Mouse (Mus musculus) left cerebral cortex, postnatal 36 days (tissue): ENCODE measurements around the gene Ccl17. TPM values are rescaled to one million over a fixed set of nuclear protein-coding genes. Genes with fewer than 3 reads are reported as not detected.
"Not testable (repeated sequence)": the region's sequence is repeated elsewhere in the genome, so short reads cannot be mapped to it uniquely, and the experiment has no call there.

ENCODE experiments used
- DNase-seq, 2 experiments: peaks; one replicate each; pipeline ENCODE4 v3.0.0; 2021 to 2022; ENCODE audit warnings: low spot score in 2 of 2, mixed read lengths in 1 of 2
- intact Hi-C: fragments of 180-260 bp; cut with DNase I; formaldehyde crosslinking; loops from one replicate; pipeline ENCODE4 v1.15.1; 2025
- total RNA-seq, 2 experiments: library from RNA; stranded (reverse); gene quantifications; 2 replicates each; pipeline ENCODE4 v1.2.3; 2021

The Ccl17 gene
- total RNA-seq, 2 experiments from 2014 or later: 10.7 to 12.0 TPM

DNA sequence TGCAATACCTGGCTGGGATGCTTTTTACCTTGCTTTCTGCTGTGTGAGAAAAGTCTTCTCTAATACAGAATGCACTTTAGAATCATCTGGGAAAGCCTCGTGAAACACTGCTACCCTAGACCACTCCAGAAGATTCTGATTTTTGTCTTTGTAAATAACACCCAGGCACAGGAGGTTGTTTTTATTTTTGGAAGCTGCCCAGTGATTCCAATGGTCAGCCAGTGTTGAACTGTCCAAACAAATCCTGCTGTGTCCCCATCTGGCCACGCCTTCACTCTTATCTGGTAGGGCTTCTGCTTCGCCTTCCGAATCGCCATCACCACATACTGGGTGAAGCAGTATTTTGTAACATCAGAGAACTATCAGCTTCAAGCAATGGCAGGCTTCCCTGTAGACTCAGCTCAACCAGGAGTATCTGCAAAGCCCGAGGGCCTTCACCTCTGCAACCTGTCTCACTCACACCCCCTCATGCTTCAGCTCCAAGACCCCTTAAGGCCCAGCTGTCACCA is 9.5 kb downstream of the Ccl17 start:
- no peak for DNase-seq
- intact Hi-C loops: loop anchor here (10.0 kb wide), 1 partner anchor 215 kb away; the partner anchor contains the start of genes Fam192a and Rspry1

DNA sequence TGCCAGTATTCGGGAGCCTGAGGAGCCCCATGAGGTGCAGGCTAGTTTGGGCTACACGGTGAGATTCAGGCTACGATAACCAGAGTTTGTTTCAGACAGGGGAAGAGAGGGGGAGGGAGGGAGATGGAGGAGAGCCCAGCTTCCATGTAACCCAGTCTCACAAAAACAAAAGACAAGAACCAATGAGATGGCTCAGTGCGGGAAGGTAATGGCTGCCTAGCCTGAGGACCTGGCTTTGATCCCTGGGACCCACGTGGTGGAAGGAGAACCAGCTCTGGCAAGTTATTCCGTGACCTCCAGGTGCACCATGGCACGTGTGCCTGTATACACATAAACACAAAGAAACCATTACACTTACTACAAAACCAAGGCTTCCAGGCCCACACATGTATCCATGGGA is 10.3 kb downstream of the Ccl17 start:
- intact Hi-C loops: no loop called here
- DNase-seq: no peak

DNA sequence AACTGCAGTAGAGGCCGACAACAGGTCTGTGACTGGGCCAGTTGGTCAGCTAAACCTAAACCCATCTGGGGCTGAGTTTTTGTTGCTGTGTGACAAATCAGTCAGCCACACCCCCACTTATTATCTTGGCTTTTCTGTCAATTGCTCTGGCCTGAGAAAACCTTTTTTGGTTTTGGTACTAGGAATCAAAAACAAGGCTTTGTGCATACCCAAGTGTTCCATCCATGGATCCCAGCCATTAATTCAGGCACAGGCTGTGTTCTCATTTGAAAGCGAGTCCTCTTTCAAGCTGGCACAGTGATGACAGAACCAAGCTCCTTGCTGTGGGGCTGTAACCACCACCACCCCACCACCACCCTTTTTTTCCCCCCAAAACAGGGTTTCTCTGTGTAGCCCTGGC is 11.1 kb downstream of the Ccl17 start:
- no peak for DNase-seq
- intact Hi-C loops: no loop called here

DNA sequence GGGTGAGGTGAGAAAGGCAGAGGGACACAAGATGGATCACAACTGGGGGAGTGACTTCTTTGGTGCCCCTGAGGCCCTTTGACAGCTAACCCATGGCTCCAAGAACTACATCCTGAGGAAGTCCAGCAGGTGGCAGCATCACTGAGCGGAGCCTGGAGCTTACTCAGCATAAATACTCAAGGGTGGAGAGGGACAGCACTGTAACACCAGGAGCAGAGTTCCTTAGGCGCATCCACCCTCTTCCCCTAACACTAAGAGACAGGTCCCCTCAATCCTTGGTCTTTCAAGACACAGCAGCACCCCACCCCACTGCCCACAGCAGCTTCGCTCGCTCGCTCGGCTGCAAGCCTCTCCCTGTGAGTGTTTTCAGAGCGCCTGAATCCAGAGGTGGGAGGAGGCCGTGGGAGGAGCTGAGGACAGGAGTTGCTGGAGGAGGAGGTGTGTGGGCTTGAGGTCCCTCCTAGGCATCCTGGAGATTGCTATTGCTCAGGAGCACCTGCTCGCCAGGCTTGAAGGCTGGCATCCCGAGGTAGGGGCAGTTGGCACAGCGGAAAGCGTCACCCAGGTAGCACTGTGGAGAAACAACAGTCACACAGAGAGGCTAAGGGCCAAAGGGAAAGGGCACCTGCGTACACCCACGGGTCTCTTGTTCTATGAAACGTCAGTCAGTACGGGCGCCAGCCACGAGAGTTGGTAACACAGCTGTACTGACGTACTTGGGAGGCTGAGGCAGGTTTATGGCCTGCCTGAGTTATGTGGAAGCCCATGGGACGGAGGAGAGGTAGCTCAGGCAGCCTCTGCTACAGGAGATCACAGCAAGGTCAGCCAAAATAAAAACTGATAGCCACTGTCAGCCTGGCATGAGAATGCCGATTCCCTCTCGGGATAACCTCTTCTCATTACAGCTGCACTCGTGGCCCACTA is 12.6 kb downstream of the Ccl17 start:
- DNase-seq: peak; percentile 51 to 60
- intact Hi-C loops: no loop called here

DNA sequence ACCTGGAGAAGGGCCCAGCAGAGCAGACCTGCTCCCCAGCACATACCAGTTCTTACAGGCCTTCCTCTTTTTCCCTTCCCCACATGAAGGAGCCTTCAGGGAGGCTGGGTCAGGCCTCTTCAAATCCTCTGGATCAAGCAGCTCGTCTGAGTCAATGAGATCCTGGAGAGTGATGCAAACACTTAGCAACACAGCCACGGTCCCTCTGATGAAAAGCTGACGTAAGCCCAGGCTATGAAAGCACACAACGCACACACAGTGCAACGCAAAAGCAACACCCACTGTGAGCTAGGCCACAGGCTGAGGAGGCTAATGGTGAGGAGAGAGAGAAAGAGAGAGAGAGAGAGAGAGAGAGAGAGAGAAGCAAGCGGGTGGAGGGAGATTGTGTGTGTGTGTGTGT is 14.9 kb downstream of the Ccl17 start:
- intact Hi-C loops: no loop called here
- no peak for DNase-seq

DNA sequence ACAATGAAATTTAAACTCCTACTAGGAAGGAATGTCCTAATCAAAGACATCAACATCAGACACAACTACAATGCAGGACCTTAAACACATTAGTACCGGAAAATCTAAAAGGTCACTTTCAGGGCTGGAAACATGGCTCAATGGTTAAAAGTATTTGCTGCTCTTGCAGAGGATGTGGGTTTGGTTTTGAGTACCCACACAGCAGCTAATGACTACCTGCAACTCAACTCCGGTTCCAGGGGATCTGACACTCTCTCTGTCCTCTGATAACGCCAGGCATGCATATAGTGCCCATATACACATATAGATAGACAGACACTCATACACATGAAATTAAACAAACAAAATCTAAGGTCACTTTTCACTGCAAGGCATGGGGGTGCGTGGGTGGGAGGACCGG is 16.0 kb downstream of the Ccl17 start:
- intact Hi-C loops: no loop called here

DNA sequence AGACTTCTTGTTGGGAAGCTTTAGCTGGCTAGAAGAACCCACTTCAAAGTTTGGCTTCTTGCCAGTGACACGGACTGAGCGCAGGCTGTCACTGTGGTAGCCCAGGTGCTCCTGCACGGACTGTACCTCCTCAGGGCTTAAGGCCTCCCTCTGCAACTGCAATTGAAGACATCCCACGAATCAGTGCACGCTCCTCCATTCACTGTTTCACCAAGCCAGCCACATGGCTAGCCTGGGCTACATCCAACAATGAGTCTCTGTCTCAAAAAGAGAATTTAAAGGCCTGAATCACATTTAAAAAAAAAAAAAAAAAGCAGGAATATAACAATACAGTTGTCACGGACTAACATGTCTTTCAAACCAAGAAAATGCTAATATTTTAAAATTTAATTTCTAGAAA is 18.0 kb downstream of the Ccl17 start:
- no peak for DNase-seq
- intact Hi-C loops: no loop called here

More for the DNA sequence above, 16.0 kb downstream of the Ccl17 start:
- no peak for DNase-seq

DNA sequence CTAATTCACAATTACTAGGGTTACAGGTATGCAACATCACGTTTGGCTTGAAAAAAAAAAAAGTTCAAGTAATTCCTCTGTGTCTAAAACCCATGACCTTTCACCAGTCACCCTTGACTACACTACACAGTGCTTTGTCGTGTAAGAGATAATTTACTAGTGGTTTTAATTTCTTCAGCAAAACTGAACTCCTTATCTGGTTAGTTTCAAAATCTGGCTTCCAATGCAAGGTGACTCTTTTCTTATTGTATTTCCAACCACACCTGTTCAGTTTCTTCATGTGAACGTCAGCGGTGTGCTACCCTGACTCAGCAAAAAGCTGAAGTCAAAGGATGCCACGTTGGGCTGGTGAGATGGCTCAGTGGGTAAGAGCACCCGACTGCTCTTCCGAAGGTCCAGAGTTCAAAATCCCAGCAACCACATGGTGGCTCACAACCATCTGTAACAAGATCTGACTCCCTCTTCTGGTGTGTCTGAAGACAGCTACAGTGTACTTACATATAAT is 23.7 kb downstream of the Ccl17 start:
- DNase-seq, intact Hi-C loops: not testable (repeated sequence)

DNA sequence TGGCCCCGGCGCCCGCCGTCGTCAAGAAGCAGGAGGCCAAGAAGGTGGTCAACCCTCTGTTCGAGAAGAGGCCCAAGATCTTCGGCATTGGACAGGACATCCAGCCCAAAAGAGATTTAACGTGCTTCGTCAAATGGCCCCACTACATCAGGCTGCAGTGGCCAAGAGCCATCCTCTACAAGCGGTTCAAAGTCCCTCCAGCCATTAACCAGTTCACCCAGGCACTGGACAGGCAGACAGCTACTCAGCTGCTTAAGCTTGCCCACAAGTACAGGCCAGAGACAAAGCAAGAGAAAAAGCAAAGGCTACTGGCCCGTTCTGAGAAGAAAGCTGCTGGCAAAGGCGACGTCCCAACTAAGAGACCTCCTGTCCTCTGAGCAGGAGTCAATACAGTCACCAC is 25.5 kb downstream of the Ccl17 start:
- DNase-seq, intact Hi-C loops: not testable (repeated sequence)

DNA sequence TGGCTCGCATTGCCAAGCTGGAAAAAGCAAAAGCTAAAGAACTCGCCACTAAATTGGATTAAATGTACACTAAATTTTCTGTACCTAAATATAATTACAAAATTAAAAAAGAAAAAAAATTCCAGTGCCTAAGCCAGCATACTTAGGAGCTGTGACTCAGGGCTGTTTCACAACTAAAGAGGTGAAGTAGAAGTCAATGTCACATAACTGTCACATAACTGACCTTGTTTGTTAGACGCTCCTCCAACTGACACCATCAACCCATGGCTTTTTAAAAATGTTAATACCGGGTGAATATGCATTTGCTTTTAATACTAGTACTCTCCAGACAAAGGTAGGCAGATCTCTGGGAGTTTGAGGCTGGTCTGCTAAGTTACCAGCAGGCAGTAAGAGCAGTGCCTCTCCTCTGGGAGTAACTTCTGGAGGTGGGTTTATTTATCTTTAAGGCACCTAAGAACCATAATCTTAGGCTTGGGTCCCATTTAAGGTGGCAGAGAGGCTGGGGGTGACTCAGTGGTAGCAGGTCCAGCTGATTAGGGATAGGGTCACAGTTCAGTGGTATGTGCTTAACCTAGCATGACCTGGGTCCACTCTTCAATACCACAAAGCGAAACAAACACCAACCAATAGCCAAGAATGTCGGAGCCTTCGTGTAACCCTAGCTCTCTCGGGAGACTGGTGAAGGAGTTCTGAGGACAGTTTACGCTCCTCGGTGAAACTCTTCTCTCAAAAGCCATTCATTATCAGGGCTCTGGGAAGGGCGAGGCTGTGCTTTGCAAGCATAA is 26.4 kb downstream of the Ccl17 start:
- intact Hi-C loops: no loop called here
- no peak for DNase-seq

DNA sequence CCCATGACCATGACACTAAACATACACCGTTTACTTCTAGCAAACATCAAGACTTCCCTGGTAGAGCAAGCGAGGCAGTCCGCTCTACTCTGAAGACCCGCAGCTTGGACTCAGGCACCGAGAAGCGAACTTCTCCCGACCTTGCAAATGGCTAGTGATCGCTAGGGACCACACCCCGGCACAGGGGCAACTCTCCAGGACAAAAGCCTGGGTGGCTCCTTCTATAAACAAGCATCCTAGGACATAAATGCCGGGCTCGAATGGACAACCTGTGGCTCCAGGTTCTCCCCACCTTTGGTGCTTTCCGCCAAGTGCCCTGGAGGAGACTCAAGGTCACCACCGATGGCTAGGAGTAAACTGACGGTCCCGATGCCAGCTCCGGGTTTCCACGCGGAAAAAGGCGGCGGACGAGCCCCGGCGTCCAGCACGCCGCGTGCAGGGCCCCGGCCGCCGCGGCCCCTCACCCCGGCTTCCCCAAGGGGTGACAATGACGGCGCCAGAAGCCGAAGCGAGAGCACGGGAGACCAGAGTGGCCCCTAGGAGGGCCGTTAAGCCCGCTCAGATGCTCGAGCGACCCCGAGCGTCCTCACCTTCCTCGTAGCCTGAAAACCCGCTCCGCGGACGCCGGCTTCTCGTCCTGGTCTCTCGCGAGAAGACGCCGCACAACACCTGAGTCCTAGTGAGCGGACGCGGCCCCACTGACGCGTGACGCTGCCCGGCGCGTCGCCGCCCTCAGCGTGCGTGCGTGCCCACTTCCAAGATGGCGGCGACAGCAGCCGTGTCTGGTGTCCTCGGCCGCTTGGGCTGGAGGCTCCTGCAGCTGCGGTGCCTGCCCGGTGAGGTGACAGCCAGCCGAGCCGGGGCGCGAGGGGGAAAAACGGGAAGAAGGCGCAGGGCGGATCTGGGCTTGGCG is 27.7 kb downstream of the Ccl17 start, which contains the start of the genes Coq9 and Ciapin1:
Gene Coq9, plus strand, starts transcription at position 660 of the 913 bp plus-strand sequence.
Gene Ciapin1, minus strand, starts transcription at position 697 of the 913 bp plus-strand sequence.
- peak; percentile 94 to 95 for DNase-seq
- intact Hi-C loops: no loop called here

DNA sequence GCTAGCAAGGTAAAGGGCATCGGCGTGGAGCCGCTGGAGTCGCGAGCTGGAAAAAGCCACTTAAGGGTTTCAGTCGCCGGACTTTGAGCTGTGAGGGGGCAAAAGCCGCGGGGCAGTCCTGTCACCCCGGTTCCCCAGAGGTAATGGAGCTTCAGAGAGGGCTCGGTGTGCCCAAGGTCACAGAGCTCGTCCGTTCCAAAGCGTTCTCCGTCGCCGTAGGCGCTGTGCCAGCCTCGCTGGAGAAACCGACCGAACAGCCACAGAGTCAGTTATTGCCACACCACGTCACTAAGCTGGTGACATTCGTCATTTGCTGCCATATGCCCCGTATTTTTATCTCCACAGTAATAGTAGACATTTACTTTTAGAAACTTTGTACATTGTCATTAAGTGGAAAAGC is 28.3 kb downstream of the Ccl17 start:
- DNase-seq: no peak
- intact Hi-C loops: no loop called here

DNA sequence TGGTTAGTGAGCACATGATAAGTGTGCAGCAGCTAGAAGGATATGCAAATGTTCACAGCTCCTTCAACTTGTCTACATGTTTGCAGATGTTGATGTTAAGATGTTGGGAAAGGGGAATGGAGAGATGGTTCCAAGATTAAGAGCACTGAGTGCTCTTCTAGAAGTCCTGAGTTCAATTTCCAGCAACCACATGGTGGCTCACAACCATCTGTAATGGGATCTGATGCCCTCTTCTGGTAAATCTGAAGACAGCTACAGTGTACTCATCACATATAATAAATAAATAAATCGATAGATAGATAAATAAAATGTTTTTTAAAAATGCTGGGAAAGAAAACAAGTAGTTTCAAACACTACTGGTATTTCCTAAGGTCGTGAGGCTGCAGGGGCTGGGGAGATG is 30.9 kb downstream of the Ccl17 start:
- DNase-seq: no peak
- intact Hi-C loops: no loop called here

DNA sequence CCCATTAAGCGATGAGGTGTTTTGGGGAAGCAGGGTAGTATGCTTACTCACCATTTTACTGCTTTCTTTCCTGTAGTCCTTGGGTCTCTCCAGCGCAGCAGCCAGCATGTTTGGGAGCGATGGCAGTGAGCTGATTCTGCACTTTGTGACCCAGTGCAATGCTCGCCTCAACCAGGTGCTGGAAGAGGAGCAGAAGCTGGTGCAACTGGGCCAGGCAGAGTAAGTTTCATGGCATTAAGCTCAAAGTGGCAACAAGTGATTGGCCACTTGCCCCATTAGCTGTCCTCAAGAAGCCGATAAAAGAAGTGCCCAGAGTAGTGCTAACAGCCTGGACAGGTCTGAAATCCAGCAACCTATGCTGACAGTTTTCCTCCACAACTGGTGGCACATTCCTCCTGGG is 39.8 kb downstream of the Ccl17 start:
- intact Hi-C loops: no loop called here
- no peak for DNase-seq

DNA sequence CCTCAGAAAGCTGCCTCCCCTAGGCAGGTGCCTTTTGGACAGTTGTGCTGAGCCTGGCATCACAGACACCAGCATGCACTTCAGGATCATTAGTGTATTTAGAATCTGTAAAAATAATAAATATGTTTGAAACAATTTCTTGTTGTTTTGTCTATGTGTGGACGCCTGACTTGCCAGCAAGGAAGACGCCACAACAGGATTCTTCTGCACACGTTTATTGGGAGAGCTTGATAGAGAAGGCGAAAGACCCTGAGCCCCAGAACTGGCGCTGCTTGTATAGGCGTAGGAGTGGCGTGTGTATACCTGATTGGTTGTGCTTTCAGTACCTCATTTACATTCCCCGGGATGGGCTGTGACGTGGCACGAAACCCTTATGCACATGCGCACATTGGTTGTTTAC is 44.5 kb downstream of the Ccl17 start:
- intact Hi-C loops, DNase-seq: not testable (repeated sequence)

DNA sequence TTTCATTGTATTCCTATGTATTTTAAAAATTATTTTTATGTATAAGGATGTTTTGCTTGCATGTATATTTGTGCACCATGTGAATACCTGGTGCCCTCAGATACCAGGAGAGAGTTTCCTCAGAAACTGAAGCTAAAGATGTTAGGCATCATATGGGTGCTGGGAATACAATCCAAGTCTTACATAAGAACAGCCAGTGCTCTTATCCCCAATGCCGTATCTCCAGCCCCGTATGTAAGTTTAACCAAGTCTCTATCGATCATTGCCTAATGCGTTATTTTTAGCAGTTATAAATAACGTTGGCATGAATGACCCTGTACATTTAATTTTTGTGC is 46.7 kb downstream of the Ccl17 start:
- no peak for DNase-seq
- intact Hi-C loops: no loop called here

DNA sequence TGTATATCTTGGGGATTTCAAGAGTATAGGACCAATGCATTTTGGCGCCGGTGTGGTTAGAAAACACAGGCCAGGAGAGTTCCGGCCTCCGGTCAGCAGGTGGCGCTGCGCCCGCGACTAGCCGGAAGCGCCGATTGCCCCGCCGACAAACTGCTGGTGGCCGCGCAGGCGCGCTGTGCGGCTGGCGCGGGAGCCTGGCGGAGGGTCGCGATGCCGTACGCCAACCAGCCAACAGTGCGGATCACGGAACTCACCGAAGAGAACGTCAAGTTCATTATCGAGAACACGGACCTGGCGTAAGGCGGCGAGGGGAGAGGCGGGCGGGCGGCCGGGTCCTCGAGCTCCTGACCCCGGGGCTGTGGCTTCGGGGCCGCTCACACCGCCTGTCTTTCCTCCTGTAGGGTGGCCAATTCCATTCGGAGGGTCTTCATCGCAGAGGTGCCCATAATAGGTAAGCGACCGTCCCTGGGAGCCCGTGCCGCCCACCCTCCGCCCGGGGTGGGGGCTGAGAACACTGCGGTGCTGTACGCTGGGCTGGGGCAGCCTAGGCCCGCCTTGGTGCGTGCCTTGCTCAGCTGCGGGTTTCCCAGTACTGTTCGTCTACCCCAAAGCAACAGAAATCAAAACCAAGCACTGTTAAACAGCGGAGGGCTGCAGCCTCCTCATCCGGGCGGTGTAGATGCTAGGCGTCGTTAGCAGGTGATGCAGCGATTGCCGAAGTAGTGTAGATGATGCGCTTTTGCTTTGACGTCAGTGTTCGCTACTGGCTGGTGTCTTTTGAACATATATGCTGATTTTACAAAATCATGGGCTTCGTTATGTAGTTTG is 47.3 kb downstream of the Ccl17 start, which contains the start of gene Polr2c:
Gene Polr2c, plus strand, starts transcription at position 105 of the 828 bp plus-strand sequence.
- DNase-seq: peak; percentile 91 to 92
- intact Hi-C loops: no loop called here

DNA sequence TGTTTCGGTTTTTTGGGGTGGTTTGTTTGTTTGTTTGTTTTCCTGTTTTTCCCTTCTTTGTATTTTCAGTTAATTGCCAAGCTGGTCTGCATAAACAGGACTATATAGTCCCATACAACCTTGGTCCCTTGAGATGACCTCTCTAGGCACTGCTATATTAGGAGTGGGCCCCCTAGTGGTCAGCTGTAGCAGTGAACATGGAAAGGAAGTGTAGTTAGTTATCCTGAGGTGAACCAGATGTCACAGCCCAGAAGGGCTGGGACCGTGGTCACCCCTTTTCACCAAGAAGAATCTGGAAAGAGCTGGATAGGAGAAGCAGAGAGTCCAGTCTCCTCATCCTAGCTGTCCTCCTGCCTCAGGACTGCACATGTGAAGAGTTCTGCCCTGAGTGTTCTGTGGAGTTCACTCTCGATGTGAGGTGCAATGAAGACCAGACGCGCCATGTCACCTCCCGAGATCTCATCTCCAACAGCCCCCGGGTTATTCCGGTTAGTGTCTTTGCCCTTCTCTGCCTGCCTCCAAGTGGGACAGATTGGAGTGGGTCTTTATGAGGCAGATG is 51.2 kb downstream of the Ccl17 start:
- intact Hi-C loops: no loop called here
- peak in 1 of 2 experiments; percentile 40 for DNase-seq
